Mouse (Mus musculus): ENCODE results near the gene Foxn1.
A peak's percentile ranks its signal among the peaks of the same experiment; 100 is the strongest.

Foxn1 gene

DNA sequence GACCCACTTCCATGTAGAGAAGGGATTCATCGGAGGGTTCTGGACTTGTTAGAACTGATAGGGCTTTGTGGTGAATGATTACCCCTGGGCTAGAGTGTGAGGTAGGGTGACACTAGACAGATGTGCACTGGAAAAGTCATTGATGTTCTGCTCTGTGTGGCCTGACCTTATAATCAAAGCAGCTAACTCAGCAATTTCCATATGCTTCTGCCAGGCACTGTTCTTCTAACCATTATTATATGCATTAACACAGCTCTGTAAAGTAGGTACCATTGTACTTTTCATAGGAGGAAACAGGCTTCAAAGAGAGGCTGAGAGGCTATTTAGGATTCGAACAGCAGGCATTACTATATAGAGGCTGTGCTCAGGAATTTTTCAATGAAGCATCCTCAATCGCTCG, 59.1 kb downstream of the Foxn1 start:
- no peak for DNase-seq (ENCODE audit: low spot score)

GRCm38 (mm10) chr11:78324965-78325364, 61.4 kb downstream of the Foxn1 start:
- DNase-seq (ENCODE audit: low spot score): no peak

DNA sequence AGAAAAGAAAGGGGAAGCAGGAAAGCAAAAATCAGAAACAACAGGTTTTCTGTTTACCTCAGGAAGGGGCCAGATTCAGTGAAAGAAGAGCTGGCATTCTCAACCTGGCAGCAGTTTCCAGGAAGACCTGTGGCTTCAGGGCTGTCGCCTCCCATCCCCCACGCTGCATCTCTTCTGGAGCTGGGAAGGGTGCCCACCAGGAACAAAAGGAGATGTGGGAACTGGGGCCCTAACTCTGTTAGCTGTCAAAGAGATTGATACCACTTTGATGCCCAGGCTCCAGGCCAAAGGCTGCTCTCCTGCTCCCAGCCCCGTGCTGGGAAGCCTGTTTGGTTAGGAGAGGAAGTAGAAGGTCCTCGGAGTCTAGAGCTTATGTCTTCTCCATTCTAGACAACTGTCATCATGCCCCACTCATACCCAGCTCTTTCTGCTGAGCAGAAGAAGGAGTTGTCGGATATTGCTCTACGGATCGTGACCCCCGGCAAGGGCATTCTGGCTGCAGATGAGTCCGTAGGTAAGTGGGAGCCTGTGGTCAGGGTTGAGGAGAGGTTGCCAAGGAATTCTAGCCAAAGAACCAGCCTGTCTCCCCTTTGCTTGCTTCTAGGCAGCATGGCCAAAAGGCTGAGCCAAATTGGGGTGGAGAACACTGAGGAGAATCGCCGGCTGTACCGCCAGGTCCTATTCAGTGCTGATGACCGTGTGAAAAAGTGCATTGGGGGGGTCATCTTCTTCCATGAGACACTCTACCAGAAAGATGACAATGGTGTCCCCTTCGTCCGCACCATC, 62.2 kb downstream of the Foxn1 start:
- no peak for DNase-seq (ENCODE audit: low spot score)

- peak; percentile 87 for DNase-seq (ENCODE audit: low spot score)
These were observed 63.5 kb downstream of the Foxn1 start, which contains the start of gene Aldoc for GRCm38 (mm10) chr11:78322860-78323259. Gene Aldoc (plus strand): TSS chr11:78322968.

GRCm38 (mm10) chr11:78322076-78322831, 64.1 kb downstream of the Foxn1 start:
- no peak for DNase-seq (ENCODE audit: low spot score)

- DNase-seq (ENCODE audit: low spot score): no peak
These were observed 67.9 kb downstream of the Foxn1 start for GRCm38 (mm10) chr11:78318411-78318810.

DNA sequence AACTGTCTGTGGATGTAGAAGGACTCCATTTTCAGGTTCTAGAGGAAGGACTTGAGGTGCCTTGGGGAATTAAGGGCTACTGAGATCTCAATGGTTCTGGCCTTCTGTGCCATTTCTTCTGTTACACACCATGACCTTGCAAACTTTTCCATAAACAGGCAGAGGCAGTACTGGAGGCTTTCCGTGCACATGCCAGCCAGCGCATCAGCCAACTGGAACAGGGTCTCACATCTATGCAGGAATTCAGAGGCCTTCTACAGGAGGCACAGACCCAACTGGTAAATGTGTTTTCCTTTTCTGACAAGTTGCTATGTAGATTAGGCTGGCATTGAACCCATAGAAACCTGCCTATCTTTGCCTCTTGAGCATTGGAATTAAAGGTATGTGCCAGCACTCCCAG, 72.7 kb downstream of the Foxn1 start:
- DNase-seq (ENCODE audit: low spot score): no peak

- no peak for DNase-seq (ENCODE audit: low spot score)
These were observed 75.4 kb downstream of the Foxn1 start for GRCm38 (mm10) chr11:78310861-78311511.
